Mouse (Mus musculus): ENCODE measurements around the gene Lyrm9.

GRCm38 (mm10) chr11:78840141-78840540 is 13.8 kb downstream of the Lyrm9 start:
- TF ChIP-seq EP300 (IDR thresholded peaks at IDR 0.05; ENCODE audit: low read length) (no peak), POLR2AphosphoS2 (IDR thresholded peaks at IDR 0.05; ENCODE audit: low read depth, low read length) (no peak), CTCF (conservative IDR thresholded peaks at IDR 0.05 in 1 of 2, IDR thresholded peaks at IDR 0.05 in 1 of 2; ENCODE audit: low read depth in 2 of 2, low read length in 2 of 2) (no peak), POLR2A (IDR thresholded peaks at IDR 0.05; ENCODE audit: low read depth, low read length) (no peak), ZC3H11A (IDR thresholded peaks at IDR 0.05; ENCODE audit: low read depth, low read length) (no peak), PAX5 (IDR thresholded peaks at IDR 0.05; ENCODE audit: low read length) (no peak), MYC (IDR thresholded peaks at IDR 0.05; ENCODE audit: low read depth, low read length) (no peak), MAFK (IDR thresholded peaks at IDR 0.05; ENCODE audit: insufficient replicate concordance, low read length) (no peak), HCFC1 (IDR thresholded peaks at IDR 0.05; ENCODE audit: low read depth, low read length) (no peak), JUN (IDR thresholded peaks at IDR 0.05; ENCODE audit: insufficient read depth, low read depth, low read length) (no peak), CHD2 (IDR thresholded peaks at IDR 0.05; ENCODE audit: low read length) (no peak)

Data from CH12.LX (cell line).